Mouse (Mus musculus): ENCODE measurements around the gene Hilpda.

DNA sequence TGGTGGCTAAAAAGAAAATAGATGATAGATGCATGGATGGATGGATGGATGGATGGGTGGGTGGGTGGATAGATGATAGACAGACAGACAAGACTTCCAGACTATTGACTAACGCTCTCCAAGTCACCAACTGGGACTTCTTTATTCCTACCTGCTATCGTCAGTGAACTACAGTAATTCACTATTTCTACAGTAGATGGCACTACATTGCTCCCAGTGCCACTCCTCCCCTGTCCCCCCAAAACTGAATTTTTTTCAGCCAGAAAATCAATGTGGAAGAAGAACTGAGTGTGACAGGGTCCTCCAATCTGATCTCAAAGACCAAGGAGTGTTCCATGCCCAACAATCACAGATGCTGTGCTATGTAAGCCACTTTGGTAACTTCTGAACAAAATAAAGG is 30.6 kb upstream of the Hilpda start:
- TF ChIP-seq POLR2A (IDR thresholded peaks at IDR 0.05; ENCODE audit: low read depth, low read length) = no peak
- peak; percentile 34; the same call in 1 of the 2 replicates for TF ChIP-seq CTCF (conservative IDR thresholded peaks at IDR 0.05; ENCODE audit: insufficient read depth, insufficient read length, low read depth, low read length)
